Mouse (Mus musculus) forebrain, postnatal 0 days (tissue): ENCODE data around the gene Vmn1r62. TPM values are rescaled to one million over a fixed set of nuclear protein-coding genes. Genes with fewer than 3 reads are reported as not detected.
"Not testable (repeated sequence)": the region's sequence is repeated elsewhere in the genome, so short reads cannot be mapped to it uniquely, and the experiment has no call there.

Experiments
- ATAC-seq: fragments of 200-750 bp; cut with Nextera tagmentation; 2 replicates; pipeline ENCODE4 v1.8.0; 2017; ENCODE audit warnings: mild to moderate bottlenecking, moderate library complexity
- DNase-seq: peaks from one replicate; pipeline ENCODE4 v3.0.0-alpha.2; 2015
- H3K27ac ChIP-seq: fragments of 300-500 bp; sonication (generic); 2 replicates; pipeline ENCODE4 v1.5.1; 2014; ENCODE audit warnings: low read depth, mild to moderate bottlenecking, antibody characterized with exemption, low read length, moderate library complexity, mixed read lengths
- H3K27me3 ChIP-seq: fragments of 300-500 bp; sonication (generic); 2 replicates; pipeline ENCODE4 v1.6.1; 2014; ENCODE audit warnings: mild to moderate bottlenecking, low read length, mixed read lengths; ENCODE audit not compliant: insufficient read depth
- H3K36me3 ChIP-seq: fragments of 300-500 bp; sonication (generic); 2 replicates; pipeline ENCODE4 v1.6.1; 2014; ENCODE audit warnings: mild to moderate bottlenecking, moderate library complexity; ENCODE audit not compliant: insufficient read depth
- H3K4me1 ChIP-seq: fragments of 300-500 bp; sonication (generic); 2 replicates; pipeline ENCODE4 v1.6.1; 2014; ENCODE audit warnings: antibody characterized with exemption; ENCODE audit not compliant: insufficient read depth
- H3K4me2 ChIP-seq: fragments of 300-500 bp; sonication (generic); 2 replicates; pipeline ENCODE4 v1.6.1; 2014; ENCODE audit warnings: low read depth, mild to moderate bottlenecking, moderate library complexity
- H3K4me3 ChIP-seq: fragments of 300-500 bp; sonication (generic); 2 replicates; pipeline ENCODE4 v1.5.1; 2014; ENCODE audit warnings: low read depth, low read length, mixed read lengths
- H3K9ac ChIP-seq: fragments of 300-500 bp; sonication (generic); 2 replicates; pipeline ENCODE4 v1.6.1; 2014; ENCODE audit warnings: mild to moderate bottlenecking
- H3K9me3 ChIP-seq: fragments of 300-500 bp; sonication (generic); 2 replicates; pipeline ENCODE4 v1.6.1; 2016; ENCODE audit warnings: low read length
- WGBS: fragments of 180-500 bp; shearing (Covaris S2); extraction: QIAGEN DNeasy Blood & Tissue Kit; methylation state at CpG from one replicate; pipeline ENCODE4 v1.1.7; 2014; 5-methylcytosine and 5-hydroxymethylcytosine counted together
- polyA plus RNA-seq: library from polyadenylated mRNA; unstranded; fragments of >200 nt; fragmentation: Nextera tagmentation; extraction: Ambion mirVana; gene quantifications from 2 replicates; pipeline ENCODE4 v1.2.1, GENCODE M21; 2015
- total RNA-seq: library from RNA; depleted of rRNA; stranded (reverse); fragments of >200 nt; gene quantifications from 2 replicates; pipeline ENCODE4 v1.2.3, GENCODE M21; 2014; rRNA removed

Vmn1r62 gene
- not detected in 2 replicates for total RNA-seq
- not detected in 2 replicates for polyA plus RNA-seq

- H3K4me1 ChIP-seq, ATAC-seq, H3K4me2 ChIP-seq, H3K9ac ChIP-seq, H3K27me3 ChIP-seq, H3K27ac ChIP-seq, H3K9me3 ChIP-seq, DNase-seq, H3K4me3 ChIP-seq, H3K36me3 ChIP-seq: not testable (repeated sequence)
- no CpG with 5 or more reads among the region's 1 CpGs for WGBS
Measured at GRCm38 (mm10) chr7:5673331-5673730, at the start of gene Vmn1r62. Vmn1r62 (plus strand) TSS chr7:5673631.

Other genes starting within 250 kb of the Vmn1r62 start
- not detected in 2 replicates for gene Vmn1r59, start 216.9 kb upstream of the Vmn1r62 start, total RNA-seq
- gene Vmn1r59, start 216.9 kb upstream of the Vmn1r62 start, polyA plus RNA-seq: not detected in 2 replicates
- gene Vmn2r28, start 179.7 kb upstream of the Vmn1r62 start, total RNA-seq: not detected in 2 replicates
- not detected in 2 replicates for gene Vmn2r28, start 179.7 kb upstream of the Vmn1r62 start, polyA plus RNA-seq
- not detected in 2 replicates for gene Vmn1r60, start 126.3 kb upstream of the Vmn1r62 start, total RNA-seq
- not detected in 2 replicates for gene Vmn1r60, start 126.3 kb upstream of the Vmn1r62 start, polyA plus RNA-seq
- not detected in 2 replicates for gene Vmn1r61, start 60.3 kb upstream of the Vmn1r62 start, total RNA-seq
- gene Vmn1r61, start 60.3 kb upstream of the Vmn1r62 start, polyA plus RNA-seq: not detected in 2 replicates
- not detected in 2 replicates for gene Vmn1r63, start 131.8 kb downstream of the Vmn1r62 start, total RNA-seq
- not detected in 2 replicates for gene Vmn1r63, start 131.8 kb downstream of the Vmn1r62 start, polyA plus RNA-seq
- gene Vmn1r64, start 210.9 kb downstream of the Vmn1r62 start, total RNA-seq: not detected in 2 replicates
- not detected in 2 replicates for gene Vmn1r64, start 210.9 kb downstream of the Vmn1r62 start, polyA plus RNA-seq